Mouse (Mus musculus) cerebellum, adult 2 months (tissue): ENCODE data around the gene Limch1.

Source experiments
- CTCF ChIP-seq: fragments of 200-500 bp; IDR thresholded peaks from 2 replicates; pipeline ENCODE4 v1.5.1; 2011; ENCODE audit warnings: low read depth, mild to moderate bottlenecking, control low read depth, low read length, moderate library complexity, borderline replicate concordance; ENCODE audit not compliant: insufficient read depth
- POLR2A ChIP-seq: fragments of 200-500 bp; IDR thresholded peaks from 2 replicates; pipeline ENCODE4 v1.6.1; 2011; ENCODE audit warnings: low read length, control low read depth, borderline replicate concordance; ENCODE audit not compliant: insufficient read depth

DNA sequence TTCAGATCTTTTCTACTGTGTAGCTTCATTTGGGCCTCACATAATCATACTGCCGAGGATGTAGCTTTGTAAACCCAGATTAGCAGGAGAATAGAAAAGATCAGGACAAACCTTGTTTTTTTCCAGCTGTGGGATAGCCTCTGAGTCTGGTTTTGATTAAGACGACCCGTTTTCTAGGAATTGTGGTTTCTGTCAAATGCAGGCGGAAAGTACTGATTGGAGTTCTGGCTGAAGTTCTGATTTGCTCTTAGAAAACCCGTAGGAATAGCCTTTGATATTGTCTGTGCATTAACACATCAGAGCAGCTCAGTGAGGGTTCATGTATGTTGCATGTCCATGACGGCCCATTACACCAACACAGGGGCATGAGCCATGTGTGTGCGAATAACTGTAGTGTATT, 246.8 kb downstream of the Limch1 start:
- TF ChIP-seq CTCF = no peak
- TF ChIP-seq POLR2A = no peak
